Mouse (Mus musculus): ENCODE measurements around the gene Fam193a.

Gene Fam193a

DNA sequence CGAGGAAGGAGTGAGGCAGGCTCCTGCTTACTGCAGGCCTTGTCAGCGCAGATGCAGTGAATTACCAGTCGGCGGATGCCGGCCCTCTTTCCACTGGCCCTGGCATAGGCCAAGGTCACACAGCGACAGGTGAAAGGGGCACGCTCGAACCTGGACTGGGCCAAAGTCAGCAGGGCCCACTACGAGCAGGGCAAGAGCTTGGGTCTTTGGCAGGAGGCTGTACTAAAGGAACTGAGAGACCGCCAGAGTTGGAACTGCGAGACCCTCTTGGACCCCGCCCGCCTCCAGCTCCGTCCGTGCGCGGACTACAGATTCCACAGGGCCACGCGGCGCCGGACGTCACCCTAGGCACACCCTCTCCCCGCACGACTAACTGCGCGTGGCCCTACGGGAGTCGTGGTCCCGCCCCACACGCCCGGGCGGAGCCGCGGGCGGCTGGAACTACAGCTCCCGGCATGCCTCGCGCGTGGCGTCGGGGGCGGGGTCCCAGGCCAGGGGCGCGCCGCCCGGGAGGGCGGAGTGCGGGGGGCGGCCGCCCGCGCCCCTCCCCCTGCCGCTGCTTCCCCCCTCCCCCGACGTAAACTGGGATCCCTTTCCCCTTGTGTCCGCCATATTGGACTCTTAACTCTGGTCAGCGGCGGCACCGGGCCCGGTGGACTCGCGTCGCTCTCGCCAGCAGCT, at the start of gene Fam193a:
TSS of gene Fam193a (plus strand) at position 593 of the 681 bp plus-strand sequence.
- DNase-seq (ENCODE audit: low spot score in 2 of 2) = peak; percentile 97

DNA sequence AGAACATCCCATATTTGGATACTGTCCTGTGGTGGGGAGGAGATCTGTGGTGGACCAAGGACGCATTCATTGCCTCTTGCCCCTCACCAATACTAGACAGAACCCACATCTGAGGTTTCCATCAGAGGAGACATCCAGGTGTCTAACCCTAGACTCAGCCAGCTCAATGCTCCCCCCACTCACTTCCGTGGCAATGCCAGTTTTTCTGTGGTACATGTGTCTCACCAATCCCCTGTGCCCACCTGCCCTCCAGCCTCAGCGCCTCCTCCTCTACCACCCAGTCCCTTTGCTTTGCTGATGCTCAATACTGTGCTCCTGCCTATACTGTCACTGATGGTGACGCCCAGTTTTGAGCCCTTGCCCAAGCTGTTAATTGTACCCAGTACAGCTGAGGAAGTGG, 48.5 kb upstream of the Fam193a start:
- DNase-seq (ENCODE audit: low spot score in 2 of 2) = no peak

DNA sequence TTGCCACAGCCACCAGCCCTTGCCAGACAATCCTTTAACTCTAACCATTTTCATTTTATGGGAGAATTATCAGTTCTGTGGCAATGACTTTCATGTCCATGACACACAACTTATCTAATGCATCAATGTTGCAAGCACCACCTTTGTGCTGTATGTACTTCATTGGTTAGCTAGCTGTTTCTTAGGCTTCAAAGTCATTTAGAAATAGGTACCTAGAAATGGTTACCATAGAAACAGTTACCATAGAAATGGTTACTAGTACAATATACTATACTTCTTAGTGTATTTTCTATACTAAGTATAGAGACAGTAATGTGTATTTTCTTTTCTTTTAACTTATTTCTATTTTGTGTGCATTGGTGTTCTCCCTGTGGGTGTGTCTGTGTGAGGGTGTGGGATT, 44.4 kb upstream of the Fam193a start:
- DNase-seq (ENCODE audit: low spot score in 2 of 2) = no peak

DNA sequence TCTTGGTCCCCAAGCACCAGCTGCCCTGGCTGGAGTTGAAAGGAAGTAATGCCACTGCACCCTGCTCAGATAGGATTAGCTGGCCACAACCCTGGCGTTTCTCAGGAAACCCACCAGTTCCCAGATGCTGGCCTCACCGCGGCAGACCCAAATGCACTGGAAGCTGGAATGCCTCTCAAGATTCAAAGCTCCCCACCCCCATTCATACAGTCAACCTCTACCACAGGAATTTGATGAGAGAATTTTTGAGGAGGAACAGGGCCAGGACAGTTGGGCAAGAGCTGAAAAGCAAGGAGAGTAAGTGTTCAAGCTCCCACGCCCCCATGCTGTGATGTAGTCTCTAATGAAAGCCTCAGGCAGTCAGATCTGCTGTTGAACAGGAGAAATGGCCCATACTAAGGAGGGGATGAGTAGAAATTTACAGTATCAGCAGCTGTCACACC, 43.5 kb upstream of the Fam193a start:
- DNase-seq (ENCODE audit: low spot score in 2 of 2) = no peak

DNA sequence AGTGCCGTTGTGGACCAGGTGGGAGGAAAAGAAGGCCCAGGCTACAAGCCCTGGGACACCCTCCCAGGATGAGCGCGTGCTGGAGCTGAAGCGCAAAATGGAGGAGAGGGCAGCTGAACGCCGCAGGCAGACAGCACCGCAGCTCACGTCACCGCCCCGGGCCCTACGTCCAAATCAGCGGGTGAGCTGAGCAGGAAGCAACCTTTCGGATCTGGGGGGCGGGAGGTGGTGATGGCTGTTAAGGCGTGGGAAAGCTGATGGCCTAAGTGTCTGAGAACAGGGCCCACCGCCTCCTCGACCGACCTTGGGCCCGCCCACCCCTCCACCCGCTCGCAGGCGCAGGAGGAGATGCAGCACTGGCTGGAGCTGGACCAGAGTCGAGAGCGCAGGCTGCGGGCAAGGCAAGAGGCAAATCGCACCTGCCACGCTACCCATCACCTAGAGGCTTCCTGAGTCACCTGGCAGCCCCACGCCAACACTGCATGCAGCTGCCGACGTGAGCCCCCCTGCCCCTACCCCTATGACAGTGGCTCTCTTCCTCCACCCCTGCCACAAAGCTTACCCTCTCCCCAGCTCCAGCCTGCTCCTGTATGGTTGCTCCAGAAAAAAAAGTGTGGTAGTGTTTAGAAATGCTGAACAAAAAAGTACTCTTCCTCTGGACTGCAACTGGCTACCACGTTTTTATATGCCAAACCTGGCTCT, 42.7 kb upstream of the Fam193a start:
- DNase-seq (ENCODE audit: low spot score in 2 of 2) = peak; percentile 17 to 24

DNA sequence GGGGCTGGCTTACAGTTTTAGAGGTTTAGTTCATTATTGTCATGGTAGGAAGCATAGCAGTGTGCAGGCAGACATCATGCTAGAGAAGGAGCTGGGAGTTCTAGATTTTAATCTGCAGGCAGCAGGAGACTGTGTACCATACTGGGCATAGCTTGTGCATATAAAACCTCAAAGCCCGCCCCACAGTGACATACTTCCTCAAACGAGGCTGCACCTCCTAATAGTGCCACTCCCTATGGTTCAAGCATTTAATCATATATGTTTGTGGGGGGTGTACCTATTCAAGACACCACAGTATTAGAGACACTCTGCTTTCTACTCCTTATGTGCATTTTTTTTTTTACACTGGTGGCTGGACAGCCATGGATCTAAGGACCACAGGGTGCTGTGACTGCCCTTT, 39.6 kb upstream of the Fam193a start:
- no peak for DNase-seq (ENCODE audit: low spot score in 2 of 2)

DNA sequence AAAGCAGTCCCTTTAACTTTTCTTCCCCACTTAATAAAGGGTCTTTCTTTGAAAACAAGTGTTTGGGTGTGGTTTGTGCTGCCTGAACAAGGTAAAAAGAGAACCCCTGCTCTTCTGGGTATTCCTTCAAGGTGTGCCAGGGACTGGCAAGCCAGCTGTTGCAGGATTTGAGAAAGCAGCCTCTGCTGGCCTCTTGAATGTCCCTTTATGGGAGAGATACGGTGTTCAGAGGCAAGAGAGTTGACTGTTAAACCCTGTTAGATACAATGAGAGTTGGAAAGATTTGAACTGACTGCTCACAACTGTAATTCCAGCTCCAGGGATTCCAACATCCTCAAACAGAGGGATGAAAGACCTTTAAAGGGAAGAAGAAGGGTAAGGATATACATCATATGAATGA, 35.7 kb upstream of the Fam193a start:
- no peak for DNase-seq (ENCODE audit: low spot score in 2 of 2)

DNA sequence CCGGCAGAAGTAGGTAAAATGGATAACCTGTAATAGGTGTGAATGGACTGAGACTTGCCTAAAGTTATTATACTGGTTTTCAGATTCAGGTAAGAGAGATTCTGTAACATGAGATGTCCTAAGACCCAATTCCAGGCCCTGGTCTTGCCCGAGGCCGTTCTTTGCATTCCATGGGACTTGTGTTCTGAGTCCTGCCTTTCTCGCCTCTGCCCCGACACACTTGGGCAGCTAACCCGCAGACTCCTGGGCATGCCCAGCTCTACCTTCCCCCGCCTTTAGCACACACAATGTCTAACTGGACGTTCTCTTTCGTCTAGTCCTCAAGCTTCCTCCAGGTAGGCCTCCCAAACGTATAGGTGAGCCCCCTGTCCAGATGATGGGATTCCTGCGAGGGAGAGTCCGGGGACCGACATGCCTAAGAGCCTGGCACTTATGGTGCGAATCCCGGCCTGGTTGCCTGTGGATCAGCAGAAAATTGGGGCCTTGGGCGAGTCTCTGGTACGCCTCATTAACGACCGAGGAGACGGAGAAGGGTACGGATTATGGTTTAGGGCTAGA, 34.1 kb upstream of the Fam193a start:
- no peak for DNase-seq (ENCODE audit: low spot score in 2 of 2)

DNA sequence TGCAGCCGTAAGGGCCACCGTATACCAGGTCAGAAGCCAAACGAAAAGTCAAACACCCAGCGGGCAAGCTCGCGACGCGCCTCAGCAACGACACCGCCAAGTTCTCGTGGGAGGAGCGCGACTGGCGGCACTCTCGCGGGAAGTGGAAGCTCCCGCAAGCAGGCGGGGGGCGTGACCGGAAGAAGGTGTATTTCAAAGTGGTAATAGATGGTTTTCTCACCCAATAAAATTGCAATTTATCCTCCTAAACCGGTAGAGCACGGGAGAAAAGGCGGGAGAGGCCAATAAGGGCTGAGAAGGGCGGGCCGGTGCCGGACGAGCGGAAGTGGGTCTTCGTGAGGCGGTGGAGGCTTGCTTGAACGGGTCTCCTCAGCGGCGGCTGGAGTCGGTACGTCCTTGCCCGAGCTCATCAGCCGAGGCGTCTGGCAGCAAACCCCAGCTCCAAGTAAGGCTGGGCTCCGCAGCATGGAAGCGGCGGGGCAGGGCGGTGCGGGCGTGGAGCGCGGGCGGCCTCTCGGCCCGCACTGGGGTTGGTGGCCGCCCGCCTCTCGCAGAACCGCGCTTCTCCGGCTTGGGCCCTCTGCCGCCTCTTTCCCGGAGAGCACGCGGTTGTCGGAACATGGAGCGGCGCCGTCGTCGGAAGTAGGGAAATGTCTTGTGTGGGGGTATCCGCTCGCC, 33.5 kb upstream of the Fam193a start, which contains the start of gene Rnf4:
TSS of gene Rnf4 (plus strand) at position 193 of the 678 bp plus-strand sequence.
- DNase-seq (ENCODE audit: low spot score in 2 of 2) = peak; percentile 97 to 98

DNA sequence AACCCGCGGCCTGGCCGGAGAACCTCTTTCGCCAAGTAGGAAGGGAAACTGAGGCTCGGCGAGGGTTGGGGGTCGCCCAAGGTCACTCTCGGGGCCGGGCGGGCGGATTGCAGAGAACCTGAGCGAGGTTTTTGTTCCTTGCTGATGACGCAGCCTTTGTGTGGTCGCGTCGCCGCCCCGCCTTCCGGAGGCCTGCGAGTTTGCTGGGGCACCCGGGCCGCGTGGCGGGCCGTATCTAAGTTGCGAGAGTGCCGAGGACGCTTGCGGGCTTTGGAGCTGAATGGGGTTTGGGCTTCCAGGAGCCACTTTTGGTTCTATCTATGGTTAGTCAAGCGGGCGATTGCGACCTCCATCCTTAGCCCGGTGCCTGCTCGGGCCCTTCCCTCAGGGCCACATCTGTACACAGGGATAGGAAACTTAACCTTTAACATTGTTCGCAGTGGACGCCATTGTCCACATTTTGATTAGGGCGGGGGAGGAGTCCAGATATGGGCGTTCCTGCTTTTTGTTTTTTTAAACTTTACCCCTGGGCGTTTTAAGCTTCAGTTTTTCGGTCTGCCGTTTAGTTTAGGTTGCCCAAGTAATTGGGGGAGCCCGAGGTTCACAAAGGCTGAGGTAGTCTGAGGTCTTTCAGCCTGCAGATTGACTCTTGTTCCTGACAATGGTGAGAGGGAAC, 32.8 kb upstream of the Fam193a start:
- peak; percentile 44 to 52 for DNase-seq (ENCODE audit: low spot score in 2 of 2)

DNA sequence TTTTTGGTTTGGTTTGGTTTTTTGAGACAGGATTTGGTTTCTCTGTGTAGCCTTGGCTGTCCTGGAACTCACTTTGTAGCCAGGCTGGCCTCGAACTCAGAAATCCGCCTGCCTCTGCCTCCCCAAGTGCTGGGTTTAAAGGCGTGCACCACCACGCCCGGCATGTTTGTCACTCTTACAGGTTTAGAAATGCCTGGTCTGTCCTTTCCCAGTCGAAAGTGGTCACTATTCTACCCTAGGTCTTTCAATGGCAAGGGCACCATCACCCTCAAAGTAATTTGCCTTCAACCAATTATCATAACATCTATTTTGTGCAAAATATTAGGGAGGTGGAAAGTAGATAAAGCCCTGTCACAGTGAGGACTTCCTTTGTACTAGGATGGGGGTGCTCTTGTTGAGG, 29.5 kb upstream of the Fam193a start:
- DNase-seq (ENCODE audit: low spot score in 2 of 2) = no peak

DNA sequence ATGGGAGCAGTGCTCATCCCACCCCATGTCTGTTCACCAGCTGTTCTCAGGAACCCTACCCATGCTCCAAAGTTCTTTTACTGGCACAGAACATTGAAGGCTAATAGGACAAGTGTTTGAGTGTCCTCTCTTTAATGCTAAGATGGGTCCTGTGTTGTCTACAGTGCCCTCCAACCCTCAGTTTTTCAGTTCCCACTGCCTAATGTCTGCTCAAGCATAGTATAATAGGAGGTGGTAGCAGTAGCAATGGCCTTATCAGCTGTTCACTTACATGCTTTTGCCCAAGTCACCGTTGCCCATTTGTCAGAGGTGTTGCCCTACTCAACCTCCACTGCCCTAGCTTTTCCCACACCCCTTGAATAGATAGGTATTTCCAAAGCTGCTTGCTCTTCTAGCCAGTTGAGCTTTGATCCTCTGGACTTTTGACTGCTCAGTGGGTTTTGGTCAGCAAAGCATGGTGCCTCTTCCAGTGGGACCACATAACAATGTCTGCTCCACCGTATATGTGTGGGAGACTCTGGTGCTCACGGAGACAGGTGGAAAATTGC, 17.6 kb upstream of the Fam193a start:
- DNase-seq (ENCODE audit: low spot score in 2 of 2) = no peak

DNA sequence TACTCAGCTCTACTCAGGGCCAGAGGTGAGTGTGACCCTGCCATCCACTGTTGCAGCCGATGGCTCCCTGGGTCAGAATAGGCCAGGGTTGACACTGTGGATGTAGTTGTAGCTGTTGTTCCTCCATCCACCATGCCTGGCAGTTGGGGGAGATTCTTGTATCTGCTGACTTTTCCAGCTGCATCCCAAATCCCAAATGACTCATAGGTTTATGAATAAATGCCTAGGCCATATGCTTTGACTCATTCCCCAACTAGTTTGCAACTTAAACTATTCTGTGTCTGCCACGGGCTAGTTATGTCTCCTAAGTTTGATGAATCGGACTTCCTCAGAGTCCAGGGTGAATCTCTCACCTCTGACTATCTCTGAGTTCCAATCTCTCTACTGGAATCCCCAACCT, 9.5 kb upstream of the Fam193a start:
- no peak for DNase-seq (ENCODE audit: low spot score in 2 of 2)

DNA sequence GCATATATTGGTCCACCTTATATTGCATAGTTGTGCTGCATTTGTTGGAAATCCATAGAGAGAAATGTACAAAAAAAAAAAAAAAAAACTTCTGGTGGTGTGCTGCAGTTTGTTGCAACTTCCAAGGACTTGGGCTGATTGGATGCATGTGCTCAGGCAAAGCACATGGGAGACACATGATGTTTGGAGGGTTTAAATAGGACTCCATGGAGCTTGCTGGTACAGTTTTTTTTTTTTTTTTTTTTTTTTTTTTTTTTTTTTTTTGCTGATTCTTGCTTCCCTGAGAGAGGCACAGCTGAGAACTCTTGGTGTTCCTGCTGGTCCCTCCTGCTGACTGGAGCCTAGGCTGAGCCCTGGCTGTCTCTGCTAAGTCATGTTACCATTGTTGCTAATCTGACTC, 6.6 kb upstream of the Fam193a start:
- no peak for DNase-seq (ENCODE audit: low spot score in 2 of 2)

DNA sequence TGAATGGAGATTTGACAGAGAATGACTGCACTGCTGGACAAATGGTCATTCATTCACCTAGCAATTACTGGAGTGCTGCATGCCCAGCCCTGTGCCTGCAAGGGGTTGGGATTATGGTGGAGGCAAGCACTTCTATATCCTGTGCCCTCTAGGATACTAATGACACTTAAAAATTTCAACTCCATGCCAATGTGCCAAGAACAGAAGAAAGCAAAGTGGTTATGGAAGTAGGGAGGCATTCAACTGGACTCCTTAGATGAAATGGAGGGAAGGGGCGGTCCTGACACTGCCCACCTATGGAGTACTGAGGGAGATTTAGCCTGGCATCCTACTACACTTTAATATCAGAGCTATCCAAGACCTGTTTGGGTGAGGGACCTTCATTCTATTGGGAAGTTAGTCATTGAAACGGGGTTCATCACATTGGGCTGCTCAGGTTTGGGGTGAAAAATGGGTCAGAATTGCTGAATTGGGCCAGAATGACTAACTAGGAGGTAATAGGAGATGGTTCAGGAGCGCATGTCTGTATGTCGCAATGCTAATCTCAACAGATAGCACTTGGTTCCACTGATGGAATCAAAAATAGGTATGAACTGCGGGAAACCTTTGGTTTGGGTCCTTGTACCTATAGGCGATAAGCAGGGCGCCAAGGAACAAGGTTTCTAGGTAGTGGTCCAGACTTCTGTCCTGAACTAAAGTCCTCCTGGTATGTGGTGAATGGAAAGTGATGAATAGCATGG, 1.0 kb upstream of the Fam193a start:
- peak in 1 of 2 experiments; percentile 6 for DNase-seq (ENCODE audit: low spot score in 2 of 2)

DNA sequence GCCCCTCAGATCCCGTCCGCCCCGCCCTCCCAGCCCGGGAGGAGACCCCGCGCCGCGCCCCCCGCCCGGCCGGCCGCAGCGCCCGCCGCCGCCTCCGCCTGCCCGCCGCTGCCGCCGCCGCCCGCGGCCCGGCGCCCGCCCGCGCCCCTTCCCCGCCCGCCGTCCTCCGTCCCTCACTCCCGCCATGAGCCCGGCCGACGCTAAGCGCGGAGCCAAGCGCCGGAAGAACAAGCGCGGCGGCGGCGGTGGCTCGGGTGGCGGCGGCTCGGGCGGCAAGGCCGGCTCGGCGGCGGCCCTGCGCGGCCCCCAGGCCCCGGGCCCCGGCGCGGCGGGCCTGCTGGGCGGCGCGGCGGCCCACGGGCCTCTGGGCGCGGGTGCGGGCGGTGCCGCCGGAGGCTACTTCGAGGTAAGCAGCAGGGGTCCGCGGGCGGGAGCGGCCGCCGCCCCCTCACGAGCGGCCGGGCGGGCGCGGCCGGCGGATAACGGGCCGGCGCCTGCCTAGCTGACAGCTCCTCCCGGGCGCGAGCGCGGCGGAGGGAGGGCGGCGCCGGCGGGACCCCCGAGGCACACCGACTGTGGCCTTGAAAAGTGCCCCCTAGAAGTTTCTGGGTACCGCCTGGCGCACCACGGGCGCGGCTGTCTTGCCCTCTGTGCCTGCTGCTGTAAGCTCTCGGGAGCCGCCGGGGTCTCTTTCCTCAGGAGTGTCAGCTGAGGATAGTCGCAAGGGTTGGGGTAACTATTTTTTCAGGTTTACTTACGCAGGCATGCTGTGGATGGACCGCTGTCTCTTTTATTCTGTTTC, 490 bp downstream of the Fam193a start:
- peak; percentile 33 to 43 for DNase-seq (ENCODE audit: low spot score in 2 of 2)

DNA sequence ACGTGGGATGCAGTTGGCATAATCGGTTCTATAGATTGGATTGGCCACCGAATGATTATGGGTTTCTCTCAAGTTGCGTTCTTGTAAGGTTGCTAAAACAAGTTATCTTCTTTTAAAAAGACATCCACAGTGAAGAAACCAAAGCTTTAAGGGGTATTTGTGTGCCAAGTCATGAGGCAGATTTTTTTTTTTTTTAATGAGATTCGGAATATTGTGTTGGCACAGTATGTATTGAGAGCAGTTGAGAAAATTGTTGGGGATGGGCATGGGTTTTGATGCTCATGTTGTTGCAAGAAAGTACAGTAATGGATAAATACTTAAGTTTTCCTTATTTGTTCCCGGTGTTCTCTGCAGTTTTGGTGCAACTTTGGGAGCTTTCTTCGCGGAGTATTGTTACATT, 1.1 kb downstream of the Fam193a start:
- DNase-seq (ENCODE audit: low spot score in 2 of 2) = no peak

DNA sequence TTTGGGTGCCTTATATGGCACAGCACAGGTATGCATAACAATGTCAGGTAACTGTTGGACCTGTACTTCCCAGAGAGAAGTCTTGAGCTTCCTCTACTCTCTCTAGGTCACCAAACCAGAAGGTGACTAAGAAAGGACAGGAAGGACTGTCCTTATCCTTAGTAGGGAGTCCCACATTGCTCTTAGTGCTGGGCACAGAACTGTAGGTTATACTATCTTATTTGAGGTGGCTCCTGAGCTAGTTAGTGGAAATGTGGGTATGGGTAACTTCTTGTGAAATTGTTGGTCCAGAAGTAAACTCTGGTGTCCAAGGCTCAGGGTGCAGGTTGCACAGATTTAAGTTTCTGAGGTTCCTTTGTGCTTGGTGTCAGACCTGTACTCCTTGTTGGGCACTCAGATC, 2.4 kb downstream of the Fam193a start:
- no peak for DNase-seq (ENCODE audit: low spot score in 2 of 2)

DNA sequence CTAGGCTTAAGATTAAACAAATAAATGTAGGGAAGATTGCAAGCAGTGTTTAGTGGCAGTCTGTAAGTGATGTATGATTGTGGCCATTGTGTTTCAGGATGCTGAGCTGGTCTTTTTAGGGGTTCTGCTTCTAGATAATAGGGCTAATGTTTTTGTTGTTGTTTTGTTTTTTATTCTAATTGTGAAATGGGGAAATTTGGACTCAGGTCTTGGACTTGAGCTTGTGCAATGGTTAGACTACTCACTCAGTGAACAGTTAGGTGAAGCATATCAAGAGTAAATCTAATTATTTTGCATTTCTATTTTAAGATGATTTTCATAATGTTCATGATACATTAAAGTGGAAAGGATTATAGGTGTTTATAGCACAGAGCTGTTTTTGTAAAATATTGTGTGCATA, 2.8 kb downstream of the Fam193a start:
- DNase-seq (ENCODE audit: low spot score in 2 of 2) = no peak

DNA sequence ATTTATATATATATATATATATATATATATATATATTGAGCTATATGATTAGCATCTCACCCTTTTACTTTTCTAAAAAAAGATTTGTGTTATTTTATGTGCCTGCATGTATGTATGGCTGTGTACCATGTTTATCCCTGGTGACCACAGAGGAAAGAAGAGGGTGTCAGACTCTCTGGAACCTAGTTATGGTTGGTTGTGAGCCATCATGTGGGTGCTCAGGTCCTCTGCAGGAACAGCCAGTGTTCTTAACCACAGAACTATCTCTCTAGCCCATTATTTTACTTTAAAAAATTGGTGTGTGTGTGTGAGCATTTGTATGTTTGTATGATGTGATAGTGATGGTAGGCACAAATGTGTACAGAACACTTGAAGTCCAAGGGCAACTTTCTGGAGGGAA, 9.1 kb downstream of the Fam193a start:
- DNase-seq (ENCODE audit: low spot score in 2 of 2) = no peak
